Mouse (Mus musculus) E14TG2a.4 (cell line): ENCODE measurements around the gene Lamtor5.

Experiments
- CTCF ChIP-seq: conservative IDR thresholded peaks from 2 replicates; pipeline ENCODE4 v1.5.1; 2014; ENCODE audit warnings: low read length
- NANOG ChIP-seq: IDR thresholded peaks from 2 replicates; pipeline ENCODE4 v1.6.1; 2014; ENCODE audit warnings: borderline replicate concordance, low read length, mixed read lengths
- POU5F1 ChIP-seq: IDR thresholded peaks from 2 replicates; pipeline ENCODE4 v1.6.1; 2014; ENCODE audit warnings: low read length, borderline replicate concordance

GRCm38 (mm10) chr3:107332127-107332959 lies 53.7 kb downstream of the Lamtor5 start:
- TF ChIP-seq CTCF: no peak
- TF ChIP-seq POU5F1: no peak
- no peak for TF ChIP-seq NANOG
